Mouse (Mus musculus) megakaryocyte, embryonic 14.5 days (primary cell): ENCODE measurements around the gene Arl2.
"Not testable (repeated sequence)": the region's sequence is repeated elsewhere in the genome, so short reads cannot be mapped to it uniquely, and the experiment has no call there.

Experiments used
- FLI1 ChIP-seq: IDR thresholded peaks from 2 replicates; pipeline ENCODE4 v1.6.1; 2012; ENCODE audit warnings: low read length, inconsistent platforms, mixed read lengths
- GATA1 ChIP-seq: IDR thresholded peaks from 3 replicates; pipeline ENCODE4 v1.6.1; 2012; ENCODE audit warnings: mixed read lengths, low read length, inconsistent platforms, borderline replicate concordance

DNA sequence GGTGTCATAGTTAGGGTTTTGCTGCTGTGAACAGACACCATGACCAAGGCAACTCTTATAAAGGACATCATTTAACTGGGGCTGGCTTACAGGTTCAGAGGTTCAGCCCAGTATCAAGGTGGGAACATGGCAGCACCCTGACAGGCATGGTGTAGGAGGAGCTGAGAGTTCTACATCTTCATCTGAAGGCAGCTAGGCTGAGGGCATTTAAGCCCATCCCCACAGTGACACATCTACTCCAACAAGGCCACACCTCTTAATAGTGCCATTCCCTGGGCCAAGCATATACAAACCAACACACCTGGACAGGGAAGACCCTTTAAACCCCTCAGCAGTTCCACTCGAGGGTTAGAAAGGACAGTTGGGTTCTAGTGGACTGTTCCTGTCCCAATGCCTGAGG lies 8.2 kb downstream of the Arl2 start:
- not testable (repeated sequence) for TF ChIP-seq GATA1, FLI1
